Mouse (Mus musculus): ENCODE measurements around the gene Zbtb20. TPM values are rescaled to one million over a fixed set of nuclear protein-coding genes. Genes with fewer than 3 reads are reported as not detected.

Gene Zbtb20
- polyA plus RNA-seq, 1 experiment from 2014 or later = 44.6 TPM

GRCm38 (mm10) chr16:43332734-43333133, 457.1 kb downstream of the Zbtb20 start:
- peaks cover 14% of the 10 kb centered on the region for H3K4me1 ChIP-seq (ENCODE audit: insufficient read depth, low read length)
- H3K36me3 ChIP-seq (ENCODE audit: insufficient read depth, low read length) = no peaks in the 10 kb centered on the region
- no peak overlapping the region for H3K4me3 ChIP-seq (ENCODE audit: low read length)
- no peak overlapping the region for H3K9ac ChIP-seq (replicated peaks; ENCODE audit: low read length)
- 0 out of 2 replicates have a peak overlapping the region, but pooled peaks have one; percentile 24 for H3K27ac ChIP-seq (ENCODE audit: low read length)
- WGBS = 64% methylated on average over 2 of the region's 2 CpGs
- no peak for ATAC-seq (ENCODE audit: low FRiP score, low TSS enrichment)
- no peaks in the 10 kb centered on the region for H3K27me3 ChIP-seq (ENCODE audit: insufficient read depth, low read length)
- H3K4me2 ChIP-seq (replicated peaks; ENCODE audit: low read depth, low read length) = no peak overlapping the region
- H3K9me3 ChIP-seq (ENCODE audit: low read length) = no peaks in the 10 kb centered on the region

- Histone ChIP-seq H3K4me2 (replicated peaks; ENCODE audit: low read depth, low read length) (no peak overlapping the region), H3K4me1 (ENCODE audit: insufficient read depth, low read length) (peaks cover 14% of the 10 kb centered on the region), H3K36me3 (ENCODE audit: insufficient read depth, low read length) (no peaks in the 10 kb centered on the region), H3K4me3 (ENCODE audit: low read length) (no peak overlapping the region), H3K9ac (replicated peaks; ENCODE audit: low read length) (no peak overlapping the region), H3K9me3 (ENCODE audit: low read length) (no peaks in the 10 kb centered on the region), H3K27ac (ENCODE audit: low read length) (no peak overlapping the region), H3K27me3 (ENCODE audit: insufficient read depth, low read length) (no peaks in the 10 kb centered on the region)
- ATAC-seq (ENCODE audit: low FRiP score, low TSS enrichment) = no peak
- WGBS = 69% methylated on average over 1 of the region's 1 CpGs
Measured at GRCm38 (mm10) chr16:43333265-43333664, 457.6 kb downstream of the Zbtb20 start.

GRCm38 (mm10) chr16:43334411-43335150, 458.9 kb downstream of the Zbtb20 start:
- Histone ChIP-seq H3K4me2 (replicated peaks; ENCODE audit: low read depth, low read length) (no peak overlapping the region), H3K9me3 (ENCODE audit: low read length) (no peaks in the 10 kb centered on the region), H3K4me3 (ENCODE audit: low read length) (no peak overlapping the region), H3K36me3 (ENCODE audit: insufficient read depth, low read length) (no peaks in the 10 kb centered on the region), H3K27me3 (ENCODE audit: insufficient read depth, low read length) (no peaks in the 10 kb centered on the region), H3K27ac (ENCODE audit: low read length) (peak overlapping the region; percentile 75), H3K9ac (replicated peaks; ENCODE audit: low read length) (no peak overlapping the region; the same call in 1 of the 2 replicates), H3K4me1 (ENCODE audit: insufficient read depth, low read length) (peaks cover 14% of the 10 kb centered on the region)
- WGBS = 39% methylated on average over 11 of the region's 11 CpGs
- no peak; the same call in 1 of the 2 replicates for ATAC-seq (ENCODE audit: low FRiP score, low TSS enrichment)

- no peak overlapping the region for H3K4me3 ChIP-seq (ENCODE audit: low read length)
- H3K4me1 ChIP-seq (ENCODE audit: insufficient read depth, low read length) = peaks cover 14% of the 10 kb centered on the region
- no peaks in the 10 kb centered on the region for H3K27me3 ChIP-seq (ENCODE audit: insufficient read depth, low read length)
- no peak overlapping the region; the same call in 1 of the 2 replicates for H3K9ac ChIP-seq (replicated peaks; ENCODE audit: low read length)
- ATAC-seq (ENCODE audit: low FRiP score, low TSS enrichment) = peak; percentile 63; the same call in 1 of the 2 replicates
- 45% methylated on average over 8 of the region's 8 CpGs for WGBS
- H3K9me3 ChIP-seq (ENCODE audit: low read length) = no peaks in the 10 kb centered on the region
- H3K4me2 ChIP-seq (replicated peaks; ENCODE audit: low read depth, low read length) = no peak overlapping the region
- peak overlapping the region; percentile 75 for H3K27ac ChIP-seq (ENCODE audit: low read length)
- no peaks in the 10 kb centered on the region for H3K36me3 ChIP-seq (ENCODE audit: insufficient read depth, low read length)
Measured at GRCm38 (mm10) chr16:43335151-43335823, 459.6 kb downstream of the Zbtb20 start.

GRCm38 (mm10) chr16:43335824-43336215, 460.1 kb downstream of the Zbtb20 start:
- Histone ChIP-seq H3K9me3 (ENCODE audit: low read length) (no peaks in the 10 kb centered on the region), H3K4me3 (ENCODE audit: low read length) (no peak overlapping the region), H3K4me1 (ENCODE audit: insufficient read depth, low read length) (peaks cover 14% of the 10 kb centered on the region), H3K9ac (replicated peaks; ENCODE audit: low read length) (no peak overlapping the region), H3K36me3 (ENCODE audit: insufficient read depth, low read length) (no peaks in the 10 kb centered on the region), H3K27ac (ENCODE audit: low read length) (peak overlapping the region; percentile 75), H3K4me2 (replicated peaks; ENCODE audit: low read depth, low read length) (no peak overlapping the region), H3K27me3 (ENCODE audit: insufficient read depth, low read length) (no peaks in the 10 kb centered on the region)
- 74% methylated on average over 4 of the region's 4 CpGs for WGBS
- ATAC-seq (ENCODE audit: low FRiP score, low TSS enrichment) = no peak

GRCm38 (mm10) chr16:43340712-43341111, 465.0 kb downstream of the Zbtb20 start:
- no peak for ATAC-seq (ENCODE audit: low FRiP score, low TSS enrichment)
- WGBS = 87% methylated on average over 4 of the region's 4 CpGs
- no peak overlapping the region for H3K4me3 ChIP-seq (ENCODE audit: low read length)
- H3K27ac ChIP-seq (ENCODE audit: low read length) = no peak overlapping the region
- no peak overlapping the region for H3K9ac ChIP-seq (replicated peaks; ENCODE audit: low read length)
- H3K27me3 ChIP-seq (ENCODE audit: insufficient read depth, low read length) = no peaks in the 10 kb centered on the region
- H3K36me3 ChIP-seq (ENCODE audit: insufficient read depth, low read length) = no peaks in the 10 kb centered on the region
- no peaks in the 10 kb centered on the region for H3K4me1 ChIP-seq (ENCODE audit: insufficient read depth, low read length)
- H3K4me2 ChIP-seq (replicated peaks; ENCODE audit: low read depth, low read length) = no peak overlapping the region
- H3K9me3 ChIP-seq (ENCODE audit: low read length) = no peaks in the 10 kb centered on the region

- no peaks in the 10 kb centered on the region for H3K9me3 ChIP-seq (ENCODE audit: low read length)
- H3K9ac ChIP-seq (replicated peaks; ENCODE audit: low read length) = no peak overlapping the region
- H3K36me3 ChIP-seq (ENCODE audit: insufficient read depth, low read length) = no peaks in the 10 kb centered on the region
- no peak overlapping the region for H3K27ac ChIP-seq (ENCODE audit: low read length)
- H3K27me3 ChIP-seq (ENCODE audit: insufficient read depth, low read length) = no peaks in the 10 kb centered on the region
- no peak overlapping the region for H3K4me2 ChIP-seq (replicated peaks; ENCODE audit: low read depth, low read length)
- no peak overlapping the region for H3K4me3 ChIP-seq (ENCODE audit: low read length)
- ATAC-seq (ENCODE audit: low FRiP score, low TSS enrichment) = no peak
- H3K4me1 ChIP-seq (ENCODE audit: insufficient read depth, low read length) = no peaks in the 10 kb centered on the region
Measured at GRCm38 (mm10) chr16:43341916-43342455, 466.3 kb downstream of the Zbtb20 start.

GRCm38 (mm10) chr16:43346094-43346493, 470.4 kb downstream of the Zbtb20 start:
- Histone ChIP-seq H3K9me3 (ENCODE audit: low read length) (no peaks in the 10 kb centered on the region), H3K27ac (ENCODE audit: low read length) (no peak overlapping the region)
- ATAC-seq (ENCODE audit: low FRiP score, low TSS enrichment) = no peak

GRCm38 (mm10) chr16:43355776-43356645, 480.3 kb downstream of the Zbtb20 start:
- no peak overlapping the region for H3K9ac ChIP-seq (replicated peaks; ENCODE audit: low read length)
- no peaks in the 10 kb centered on the region for H3K27me3 ChIP-seq (ENCODE audit: insufficient read depth, low read length)
- H3K4me1 ChIP-seq (ENCODE audit: insufficient read depth, low read length) = peaks cover 13% of the 10 kb centered on the region
- no peak overlapping the region for H3K4me3 ChIP-seq (ENCODE audit: low read length)
- no peaks in the 10 kb centered on the region for H3K36me3 ChIP-seq (ENCODE audit: insufficient read depth, low read length)
- WGBS = 88% methylated on average over 9 of the region's 9 CpGs
- no peak overlapping the region for H3K4me2 ChIP-seq (replicated peaks; ENCODE audit: low read depth, low read length)
- H3K27ac ChIP-seq (ENCODE audit: low read length) = no peak overlapping the region
- no peaks in the 10 kb centered on the region for H3K9me3 ChIP-seq (ENCODE audit: low read length)
- ATAC-seq (ENCODE audit: low FRiP score, low TSS enrichment) = no peak

More at GRCm38 (mm10) chr16:43346094-43346493, 470.4 kb downstream of the Zbtb20 start:
- Histone ChIP-seq H3K27me3 (ENCODE audit: insufficient read depth, low read length) (no peaks in the 10 kb centered on the region), H3K36me3 (ENCODE audit: insufficient read depth, low read length) (no peaks in the 10 kb centered on the region), H3K4me2 (replicated peaks; ENCODE audit: low read depth, low read length) (no peak overlapping the region), H3K9ac (replicated peaks; ENCODE audit: low read length) (no peak overlapping the region), H3K4me1 (ENCODE audit: insufficient read depth, low read length) (no peaks in the 10 kb centered on the region), H3K4me3 (ENCODE audit: low read length) (no peak overlapping the region)
